Comparison of ENCODE assay signal across 13 mouse cellular contexts in genomic region chr4:44970056-44970455, GRCm38 (mm10). TPM values are rescaled to one million over a fixed set of nuclear protein-coding genes. Genes with fewer than 3 reads are reported as not detected.
DNase-seq lines count a peak whose midpoint lies in the region; ATAC-seq and TF ChIP-seq lines count a peak whose summit lies in the region.
"Had no signal": no experiment of that assay in that cellular context is flagged by ENCODE, and none has a peak within 500 bp of the region (broad histone marks: within the 10 kb centered on the region; RNA-seq: fewer than 3 reads in every experiment).

No protein-coding gene starts in this region.

- H3K4me3 ChIP-seq in liver, postnatal 0 days (ENCODE audit: low read depth, low read length): no peak overlapping the region
- no peak overlapping the region for H3K4me3 ChIP-seq in liver, embryonic 12.5 days
- H3K4me3 ChIP-seq: embryonic facial prominence, embryonic 10.5 days; forebrain, embryonic 13.5 days; hindbrain, embryonic 13.5 days had no signal

- DNase-seq in liver, postnatal 0 days: peak; percentile 54
- peak; percentile 70 to 78 for DNase-seq in spleen, adult 18-20 months
- no peak for DNase-seq in spleen, adult 12 weeks (ENCODE audit: low spot score)
- peak; percentile 47 to 59 for DNase-seq in spleen, postnatal 14 days (ENCODE audit: low spot score in 2 of 2)
- no peak for DNase-seq in layer of hippocampus, postnatal 14 days (ENCODE audit: low spot score in 2 of 2)
- DNase-seq in urinary bladder, postnatal 10 days (ENCODE audit: low spot score): no peak
- DNase-seq in gastrocnemius, postnatal 36 days: no peak
- DNase-seq: gastrocnemius, postnatal 25 days had no signal

- 82% methylated on average over 7 of the region's 7 CpGs for WGBS in liver, postnatal 0 days (ENCODE audit: insufficient replicate concordance)
- 86% methylated on average over 7 of the region's 7 CpGs for WGBS in liver, embryonic 12.5 days (ENCODE audit: insufficient replicate concordance)

- H3K4me1 ChIP-seq in liver, postnatal 0 days (ENCODE audit: insufficient read depth): peaks cover 12% of the 10 kb centered on the region
- peaks cover 10% of the 10 kb centered on the region for H3K4me1 ChIP-seq in liver, embryonic 12.5 days

- no peaks in the 10 kb centered on the region for H3K27me3 ChIP-seq in liver, postnatal 0 days (ENCODE audit: insufficient read depth, low read length)
- H3K27me3 ChIP-seq in liver, embryonic 12.5 days (replicated peaks): 0 out of 2 replicates have a peak, but pooled peaks cover 9% of the 10 kb centered on the region
- H3K27me3 ChIP-seq: forebrain, embryonic 13.5 days had no signal

- 0 out of 2 replicates have a peak overlapping the region, but pooled peaks have one; percentile 22 for H3K27ac ChIP-seq in liver, postnatal 0 days (ENCODE audit: low read depth)
- H3K27ac ChIP-seq in liver, embryonic 12.5 days: no peak overlapping the region
- H3K27ac ChIP-seq: embryonic facial prominence, embryonic 10.5 days; forebrain, embryonic 13.5 days; hindbrain, embryonic 13.5 days had no signal

- intact Hi-C loops in gastrocnemius, postnatal 36 days (cut with DNase I): no loop called here

- TF ChIP-seq CTCF in liver, postnatal 0 days (IDR thresholded peaks at IDR 0.05; ENCODE audit: low read depth): no peak; the same call in 1 of the 2 replicates

- H3K36me3 ChIP-seq in liver, postnatal 0 days (replicated peaks; ENCODE audit: insufficient read depth, low read length): no peaks in the 10 kb centered on the region
- H3K36me3 ChIP-seq in liver, embryonic 12.5 days: no peaks in the 10 kb centered on the region
- H3K36me3 ChIP-seq: embryonic facial prominence, embryonic 10.5 days; hindbrain, embryonic 13.5 days had no signal

- TF ChIP-seq EP300 in liver, postnatal 0 days (IDR thresholded peaks at IDR 0.05; ENCODE audit: low read depth): no peak

- no peak overlapping the region for H3K9ac ChIP-seq in liver, postnatal 0 days (replicated peaks)
- H3K9ac ChIP-seq in liver, embryonic 12.5 days: no peak overlapping the region
- H3K9ac ChIP-seq: forebrain, embryonic 13.5 days; forebrain, postnatal 0 days; hindbrain, embryonic 13.5 days had no signal

- no peak overlapping the region for H3K4me2 ChIP-seq in liver, postnatal 0 days (ENCODE audit: low read depth, low read length)
- no peak overlapping the region for H3K4me2 ChIP-seq in liver, embryonic 12.5 days
- H3K4me2 ChIP-seq: forebrain, embryonic 13.5 days; hindbrain, embryonic 13.5 days had no signal

- ATAC-seq in liver, postnatal 0 days: peak; percentile 24; the same call in 1 of the 2 replicates
- ATAC-seq in liver, embryonic 12.5 days: no peak
- ATAC-seq: forebrain, embryonic 13.5 days; forebrain, postnatal 0 days had no signal

- no peaks in the 10 kb centered on the region for H3K9me3 ChIP-seq in liver, postnatal 0 days (ENCODE audit: low read length)
- H3K9me3 ChIP-seq in liver, embryonic 12.5 days (replicated peaks): no peaks in the 10 kb centered on the region
- H3K9me3 ChIP-seq: embryonic facial prominence, embryonic 10.5 days; forebrain, embryonic 13.5 days; hindbrain, embryonic 13.5 days had no signal

RNA-seq across cellular contexts. Expression of gene Grhpr, which starts 11.1 kb away (rescaled TPM):
- polyA plus RNA-seq in liver, postnatal 0 days (2015; fragmentation: Nextera tagmentation; extraction: Ambion mirVana): 448 and 458 TPM in 2 replicates
- 94.2 and 98.6 TPM in 2 replicates for polyA plus RNA-seq in liver, embryonic 12.5 days (2016; fragmentation: Nextera tagmentation; extraction: Ambion mirVana)
- total RNA-seq in layer of hippocampus, postnatal 14 days (2021): 10 to 100 TPM; 18.7 to 21.3 TPM
- total RNA-seq in gastrocnemius, postnatal 36 days (2021): 10 to 100 TPM; 25.6 to 26.3 TPM

RNA-seq across cellular contexts. Expression of gene Zbtb5, which starts 42.2 kb away (rescaled TPM):
- 5.4 and 6.5 TPM in 2 replicates for polyA plus RNA-seq in liver, postnatal 0 days (2015; fragmentation: Nextera tagmentation; extraction: Ambion mirVana)
- polyA plus RNA-seq in liver, embryonic 12.5 days (2016; fragmentation: Nextera tagmentation; extraction: Ambion mirVana): 8.3 TPM in 2 replicates
- 10 to 100 TPM; 12.1 to 12.7 TPM for total RNA-seq in layer of hippocampus, postnatal 14 days (2021)
- 1 to 10 TPM; 2.8 to 3.0 TPM for total RNA-seq in gastrocnemius, postnatal 36 days (2021)

RNA-seq across cellular contexts. Expression of gene Polr1e, which starts 48.3 kb away (rescaled TPM):
- polyA plus RNA-seq in liver, postnatal 0 days (2015; fragmentation: Nextera tagmentation; extraction: Ambion mirVana): 8.7 and 11.0 TPM in 2 replicates
- 40.7 and 44.9 TPM in 2 replicates for polyA plus RNA-seq in liver, embryonic 12.5 days (2016; fragmentation: Nextera tagmentation; extraction: Ambion mirVana)
- 10 to 100 TPM; 11.9 to 14.8 TPM for total RNA-seq in layer of hippocampus, postnatal 14 days (2021)
- 1 to 10 TPM; 3.9 to 4.2 TPM for total RNA-seq in gastrocnemius, postnatal 36 days (2021)

Comparison
In these comparisons a context has a peak if more than half of its experiments do, and no peak if none do; other contexts are left out.
1. DNase-seq: peak in liver, postnatal 0 days (single experiment), spleen, adult 18-20 months (2 of 2) and spleen, postnatal 14 days (2 of 2); none in spleen, adult 12 weeks (single experiment), layer of hippocampus, postnatal 14 days (0 of 2), urinary bladder, postnatal 10 days (single experiment) and gastrocnemius, postnatal 36 days (0 of 2).